Mouse (Mus musculus) stomach, postnatal 0 days (tissue): ENCODE measurements at regions not wholly inside any gene's neighbourhood (a gene's known extent, or its start where the extent isn't known, plus 50 kb on each side); places are given as distances from the start of the nearest gene placed in this dataset.

Experiments
- CTCF ChIP-seq: IDR thresholded peaks from 2 replicates; pipeline ENCODE4 v1.5.1; 2016; ENCODE audit warnings: antibody characterized with exemption, low read depth, mild to moderate bottlenecking, moderate library complexity
- EP300 ChIP-seq: optimal IDR thresholded peaks from 2 replicates; pipeline ENCODE3; 2016; ENCODE audit warnings: antibody characterized with exemption

- TF ChIP-seq CTCF (no peak), EP300 (no peak)
Observed at GRCm38 (mm10) chr6:17179476-17179875, 101.5 kb upstream of the Cav2 start.
